Mouse (Mus musculus): Measurements from ENCODE around the gene Gm13057.
"Not testable (repeated sequence)": the region's sequence is repeated elsewhere in the genome, so short reads cannot be mapped to it uniquely, and the experiment has no call there.

The Gm13057 gene

GRCm38 (mm10) chr4:143551400-143551799 lies at the start of gene Gm13057, which contains the start of gene BC080695:
Gm13057 (plus strand) TSS chr4:143551709.
BC080695 (plus strand) TSS chr4:143551700.
- DNase-seq (ENCODE audit: low spot score in 2 of 2) = not testable (repeated sequence)

GRCm38 (mm10) chr4:143511043-143511442 lies 40.5 kb upstream of the Gm13057 start, which contains the start of gene Gm13043:
Gm13043 (plus strand) TSS chr4:143511343.
- no peak for DNase-seq (ENCODE audit: low spot score in 2 of 2)

GRCm38 (mm10) chr4:143535654-143536053 lies 15.9 kb upstream of the Gm13057 start, which contains the start of gene Gm13040:
Gm13040 (plus strand) TSS chr4:143535954.
- DNase-seq (ENCODE audit: low spot score in 2 of 2) = not testable (repeated sequence)
